ENCODE assay signal across 15 mouse cellular contexts in the genomic region with DNA sequence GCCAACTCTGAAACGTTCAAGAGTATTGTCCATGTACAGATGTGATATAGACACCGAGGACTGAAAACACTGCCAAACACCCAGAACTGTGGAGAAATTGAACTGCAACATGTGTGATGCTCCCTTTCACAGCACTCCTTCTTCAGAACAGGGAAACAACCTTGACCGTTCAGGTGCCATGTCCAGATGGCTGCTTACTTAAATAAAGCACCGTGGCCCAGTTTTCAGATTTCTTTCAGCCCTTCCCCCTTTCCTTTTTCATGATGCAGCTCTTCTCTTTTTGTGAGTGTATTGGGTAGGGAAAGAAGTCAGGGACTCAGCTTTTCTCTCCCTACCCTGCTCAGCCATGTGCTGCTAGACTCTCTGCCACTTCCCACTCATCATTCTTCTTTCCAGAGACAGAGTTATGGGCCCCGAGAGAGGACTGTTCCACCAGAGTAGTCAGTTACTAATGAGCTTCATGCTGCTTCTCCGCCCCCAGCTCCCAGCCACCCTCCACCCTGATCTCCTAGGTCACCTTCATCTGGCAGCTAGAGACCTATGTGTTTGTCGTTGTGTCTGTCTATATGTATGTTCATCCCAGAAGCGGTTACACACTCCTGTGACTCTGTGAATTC.
A peak's percentile ranks its signal among the peaks of the same experiment; 100 is the strongest.
DNase-seq lines count a peak whose midpoint lies in the region; ATAC-seq lines count a peak whose summit lies in the region.
"Had no signal": no experiment of that assay in that cellular context is flagged by ENCODE, and none has a peak within 500 bp of the region (broad histone marks: within the 10 kb centered on the region; RNA-seq: fewer than 3 reads in every experiment).

No protein-coding gene starts in this region.

- ATAC-seq in kidney, embryonic 16.5 days (ENCODE audit: low FRiP score, low TSS enrichment): peak; percentile 90
- ATAC-seq in neural tube, embryonic 12.5 days (ENCODE audit: low FRiP score, low read depth): peak; percentile 49
- no peak for ATAC-seq in forebrain, embryonic 15.5 days (replicated peaks)
- ATAC-seq: hindbrain, postnatal 0 days; Patski had no signal

- H3K4me3 ChIP-seq in kidney, embryonic 16.5 days (ENCODE audit: low read length): no peak overlapping the region
- no peak overlapping the region for H3K4me3 ChIP-seq in neural tube, embryonic 12.5 days
- H3K4me3 ChIP-seq in forebrain, embryonic 15.5 days: no peak overlapping the region
- H3K4me3 ChIP-seq: limb, embryonic 15.5 days had no signal

- H3K9ac ChIP-seq in kidney, embryonic 16.5 days (replicated peaks; ENCODE audit: low read length): no peak overlapping the region
- no peak overlapping the region for H3K9ac ChIP-seq in neural tube, embryonic 12.5 days
- H3K9ac ChIP-seq in forebrain, embryonic 15.5 days (replicated peaks): no peak overlapping the region
- H3K9ac ChIP-seq: limb, embryonic 15.5 days had no signal

- H3K4me1 ChIP-seq in kidney, embryonic 16.5 days (ENCODE audit: insufficient read depth, low read length): peaks cover 17% of the 10 kb centered on the region
- H3K4me1 ChIP-seq in neural tube, embryonic 12.5 days: no peaks in the 10 kb centered on the region
- peaks cover 8% of the 10 kb centered on the region; the same call in 1 of the 2 replicates for H3K4me1 ChIP-seq in forebrain, embryonic 15.5 days

- 0 out of 2 replicates have a peak overlapping the region, but pooled peaks have one; percentile 4 for H3K4me2 ChIP-seq in kidney, embryonic 16.5 days (replicated peaks; ENCODE audit: low read depth, low read length)
- H3K4me2 ChIP-seq in neural tube, embryonic 12.5 days (replicated peaks): no peak overlapping the region
- H3K4me2 ChIP-seq in forebrain, embryonic 15.5 days (replicated peaks): no peak overlapping the region
- H3K4me2 ChIP-seq: limb, embryonic 15.5 days had no signal

- no peaks in the 10 kb centered on the region for H3K27me3 ChIP-seq in kidney, embryonic 16.5 days (ENCODE audit: insufficient read depth, low read length)
- no peaks in the 10 kb centered on the region for H3K27me3 ChIP-seq in neural tube, embryonic 12.5 days (replicated peaks)
- H3K27me3 ChIP-seq in forebrain, embryonic 15.5 days: no peaks in the 10 kb centered on the region
- H3K27me3 ChIP-seq: limb, embryonic 15.5 days; Patski had no signal

- H3K27ac ChIP-seq in kidney, embryonic 16.5 days (ENCODE audit: low read length): no peak overlapping the region
- no peak overlapping the region for H3K27ac ChIP-seq in neural tube, embryonic 12.5 days
- no peak overlapping the region for H3K27ac ChIP-seq in forebrain, embryonic 15.5 days (replicated peaks)
- H3K27ac ChIP-seq: hindbrain, postnatal 0 days; limb, embryonic 15.5 days had no signal

- WGBS in kidney, embryonic 16.5 days: 25% methylated on average over 8 of the region's 8 CpGs
- WGBS in neural tube, embryonic 12.5 days: 63% methylated on average over 8 of the region's 8 CpGs
- WGBS in forebrain, embryonic 15.5 days: 87% methylated on average over 8 of the region's 8 CpGs

- H3K9me3 ChIP-seq in kidney, embryonic 16.5 days (ENCODE audit: low read length): no peaks in the 10 kb centered on the region
- no peaks in the 10 kb centered on the region for H3K9me3 ChIP-seq in neural tube, embryonic 12.5 days
- no peaks in the 10 kb centered on the region for H3K9me3 ChIP-seq in forebrain, embryonic 15.5 days
- H3K9me3 ChIP-seq: limb, embryonic 15.5 days had no signal

- no peaks in the 10 kb centered on the region for H3K36me3 ChIP-seq in kidney, embryonic 16.5 days (ENCODE audit: insufficient read depth, low read length)
- no peaks in the 10 kb centered on the region for H3K36me3 ChIP-seq in neural tube, embryonic 12.5 days
- no peaks in the 10 kb centered on the region for H3K36me3 ChIP-seq in forebrain, embryonic 15.5 days
- H3K36me3 ChIP-seq: limb, embryonic 15.5 days had no signal

- DNase-seq in cerebellum, adult 18-20 months: peak; percentile 22 to 43
- DNase-seq in cerebellum, postnatal 4 days (ENCODE audit: low spot score in 2 of 2): no peak
- peak; percentile 28 for DNase-seq in embryo, embryonic 10.5 days (ENCODE audit: low spot score)
- DNase-seq in heart, adult 18-20 months: no peak
- no peak for DNase-seq in heart, postnatal 4 days
- DNase-seq: heart, adult 11 months; heart, postnatal 10 days; lung, adult 2 months; thymus, postnatal 14 days had no signal

Comparison
In these comparisons a context has a peak if more than half of its experiments do, and no peak if none do; other contexts are left out.
1. DNase-seq: peak in cerebellum, adult 18-20 months (2 of 2) and embryo, embryonic 10.5 days (single experiment); none in cerebellum, postnatal 4 days (0 of 2), heart, adult 18-20 months (0 of 2) and heart, postnatal 4 days (single experiment).